11 mouse cellular contexts compared by ENCODE assay signal in genomic region chr1:55807028-55807427, GRCm38 (mm10).
DNase-seq lines count a peak whose midpoint lies in the region; ATAC-seq lines count a peak whose summit lies in the region.
"Had no signal": no experiment of that assay in that cellular context is flagged by ENCODE, and none has a peak within 500 bp of the region (broad histone marks: within the 10 kb centered on the region; RNA-seq: fewer than 3 reads in every experiment).

No protein-coding gene starts in this region.

- H3K4me1 ChIP-seq in kidney, embryonic 16.5 days (ENCODE audit: insufficient read depth, low read length), result 0 out of 2 replicates have a peak, but pooled peaks cover 3% of the 10 kb centered on the region
- peaks cover 0 to 5% of the 10 kb centered on the region in 2 experiments; a peak in 2 of 4 replicates for H3K4me1 ChIP-seq in heart, embryonic 14.5 days (ENCODE audit: control insufficient read depth in 2 of 2, insufficient read depth in 2 of 2, low read length in 2 of 2)
- no peaks in the 10 kb centered on the region for H3K4me1 ChIP-seq in forebrain, embryonic 11.5 days (replicated peaks; ENCODE audit: control insufficient read depth, insufficient read depth, low read length)
- H3K4me1 ChIP-seq: liver, embryonic 13.5 days had no signal

- WGBS in kidney, embryonic 16.5 days, result 55% methylated on average over 5 of the region's 5 CpGs
- WGBS in heart, embryonic 14.5 days, result 50% methylated on average over 5 of the region's 5 CpGs
- 78% methylated on average over 5 of the region's 5 CpGs for WGBS in forebrain, embryonic 11.5 days

- ATAC-seq in kidney, embryonic 16.5 days (ENCODE audit: low FRiP score, low TSS enrichment), result 0 out of 2 replicates have a peak, but pooled peaks have one; percentile 59
- peak; percentile 39 for ATAC-seq in activated CD4-positive, CD25-positive, alpha-beta regulatory T cell, adult 4 months
- ATAC-seq in heart, embryonic 14.5 days (ENCODE audit: insufficient number of reproducible peaks, insufficient read depth, low FRiP score, low read depth), result 0 out of 2 replicates have a peak, but pooled peaks have one; percentile 26
- ATAC-seq in forebrain, embryonic 11.5 days (replicated peaks; ENCODE audit: low FRiP score), result no peak

- no peaks in the 10 kb centered on the region for H3K9me3 ChIP-seq in kidney, embryonic 16.5 days (ENCODE audit: low read length)
- H3K9me3 ChIP-seq in heart, embryonic 14.5 days (ENCODE audit: control insufficient read depth, low read length), result no peaks in the 10 kb centered on the region
- no peaks in the 10 kb centered on the region for H3K9me3 ChIP-seq in forebrain, embryonic 11.5 days (ENCODE audit: control insufficient read depth, low read length)
- H3K9me3 ChIP-seq: embryonic facial prominence, embryonic 15.5 days; liver, embryonic 13.5 days had no signal

- no peak overlapping the region for H3K4me3 ChIP-seq in kidney, embryonic 16.5 days (ENCODE audit: low read length)
- no peak overlapping the region for H3K4me3 ChIP-seq in heart, embryonic 14.5 days (ENCODE audit: control insufficient read depth in 1 of 2, insufficient read depth in 1 of 2, low read depth in 1 of 2, low read length in 2 of 2)
- H3K4me3 ChIP-seq in forebrain, embryonic 11.5 days (ENCODE audit: low read depth, low read length), result no peak overlapping the region
- H3K4me3 ChIP-seq: embryonic facial prominence, embryonic 15.5 days; liver, embryonic 13.5 days had no signal

- H3K27ac ChIP-seq in kidney, embryonic 16.5 days (ENCODE audit: low read length), result no peak overlapping the region
- H3K27ac ChIP-seq in heart, embryonic 14.5 days (replicated peaks in 1 of 2; ENCODE audit: control insufficient read depth in 1 of 2, insufficient read depth in 1 of 2, low read depth in 2 of 2, low read length in 2 of 2), result 0 out of 4 replicates have a peak overlapping the region, but pooled peaks have one; percentile 3 to 27
- no peak overlapping the region for H3K27ac ChIP-seq in forebrain, embryonic 11.5 days (ENCODE audit: low read depth, low read length)
- H3K27ac ChIP-seq: embryonic facial prominence, embryonic 15.5 days; liver, embryonic 13.5 days had no signal

- no peaks in the 10 kb centered on the region for H3K36me3 ChIP-seq in kidney, embryonic 16.5 days (ENCODE audit: insufficient read depth, low read length)
- H3K36me3 ChIP-seq in heart, embryonic 14.5 days (ENCODE audit: control insufficient read depth, insufficient read depth, low read length), result no peaks in the 10 kb centered on the region
- H3K36me3 ChIP-seq in forebrain, embryonic 11.5 days (ENCODE audit: control insufficient read depth, insufficient read depth, low read length), result no peaks in the 10 kb centered on the region
- H3K36me3 ChIP-seq: embryonic facial prominence, embryonic 15.5 days; liver, embryonic 13.5 days had no signal

- no peak overlapping the region for H3K4me2 ChIP-seq in kidney, embryonic 16.5 days (replicated peaks; ENCODE audit: low read depth, low read length)
- H3K4me2 ChIP-seq in heart, embryonic 14.5 days (ENCODE audit: low read length), result no peak overlapping the region
- no peak overlapping the region for H3K4me2 ChIP-seq in forebrain, embryonic 11.5 days (ENCODE audit: low read depth, low read length, severe bottlenecking)
- H3K4me2 ChIP-seq: embryonic facial prominence, embryonic 15.5 days; liver, embryonic 13.5 days had no signal

- DNase-seq in kidney, adult 9 months, result no peak
- DNase-seq in lung, postnatal 4 days, result peak; percentile 12 to 34
- DNase-seq in forebrain, embryonic 11.5 days (ENCODE audit: low spot score), result no peak
- no peak for DNase-seq in gastrocnemius, postnatal 4 days (ENCODE audit: low spot score in 2 of 2)
- DNase-seq in layer of hippocampus, postnatal 10 days (ENCODE audit: low spot score in 2 of 2), result no peak
- DNase-seq: liver, embryonic 13.5 days; spleen, adult 18-20 months had no signal

- H3K9ac ChIP-seq in kidney, embryonic 16.5 days (replicated peaks; ENCODE audit: low read length), result no peak overlapping the region
- no peak overlapping the region for H3K9ac ChIP-seq in heart, embryonic 14.5 days (ENCODE audit: low read length)
- no peak overlapping the region for H3K9ac ChIP-seq in forebrain, embryonic 11.5 days (ENCODE audit: low read length)
- H3K9ac ChIP-seq: embryonic facial prominence, embryonic 15.5 days; liver, embryonic 13.5 days had no signal

- no peaks in the 10 kb centered on the region for H3K27me3 ChIP-seq in kidney, embryonic 16.5 days (ENCODE audit: insufficient read depth, low read length)
- no peaks in the 10 kb centered on the region for H3K27me3 ChIP-seq in heart, embryonic 14.5 days (ENCODE audit: control insufficient read depth, insufficient read depth, low read length)
- H3K27me3 ChIP-seq in forebrain, embryonic 11.5 days (ENCODE audit: control insufficient read depth, insufficient read depth, low read length), result no peaks in the 10 kb centered on the region
- H3K27me3 ChIP-seq: embryonic facial prominence, embryonic 15.5 days; liver, embryonic 13.5 days had no signal

Comparison
In these comparisons a context has a peak if more than half of its experiments do, and no peak if none do; other contexts are left out.
1. H3K27ac ChIP-seq: peak in heart, embryonic 14.5 days (2 of 2); none in kidney, embryonic 16.5 days (single experiment) and forebrain, embryonic 11.5 days (single experiment).
2. DNase-seq: peak in lung, postnatal 4 days (2 of 2); none in kidney, adult 9 months (single experiment), forebrain, embryonic 11.5 days (single experiment), gastrocnemius, postnatal 4 days (0 of 2) and layer of hippocampus, postnatal 10 days (0 of 2).